Mouse (Mus musculus) adrenal gland, adult 18-20 months (tissue): ENCODE results near the gene Bbip1. TPM values are rescaled to one million over a fixed set of nuclear protein-coding genes. Genes with fewer than 3 reads are reported as not detected.
"Not testable (repeated sequence)": the region's sequence is repeated elsewhere in the genome, so short reads cannot be mapped to it uniquely, and the experiment has no call there.

Experiments used
- DNase-seq, 2 experiments: peaks; one replicate each; pipeline ENCODE4 v3.0.0; 2021 to 2022; ENCODE audit warnings: low spot score in 2 of 2
- long read RNA-seq, 2 experiments: library from polyadenylated mRNA; stranded (forward); transcript quantifications; one replicate each; pipeline ENCODE4 v2.0.0; 2021
- total RNA-seq, 2 experiments: library from RNA; stranded (reverse); gene quantifications; 1 replicate in 1 of 2; 2 replicates in 1 of 2; pipeline ENCODE4 v1.2.3; 2021

The Bbip1 gene
- total RNA-seq = 10 to 100 TPM; 21.0 to 27.3 TPM
- long read RNA-seq, experiment 1, partial matches to known transcripts = 0 of 4 reads
- long read RNA-seq, experiment 1, other reads (novel, unspliced or antisense) = 0 of 4 reads
- long read RNA-seq, experiment 2, transcript Bbip1-206 (4 exons, 662 nt) = major isoform, 11 of 24 reads
- long read RNA-seq, experiment 2, partial matches to known transcripts = 6 of 24 reads
- long read RNA-seq, experiment 2, other reads (novel, unspliced or antisense) = 4 of 24 reads

DNA sequence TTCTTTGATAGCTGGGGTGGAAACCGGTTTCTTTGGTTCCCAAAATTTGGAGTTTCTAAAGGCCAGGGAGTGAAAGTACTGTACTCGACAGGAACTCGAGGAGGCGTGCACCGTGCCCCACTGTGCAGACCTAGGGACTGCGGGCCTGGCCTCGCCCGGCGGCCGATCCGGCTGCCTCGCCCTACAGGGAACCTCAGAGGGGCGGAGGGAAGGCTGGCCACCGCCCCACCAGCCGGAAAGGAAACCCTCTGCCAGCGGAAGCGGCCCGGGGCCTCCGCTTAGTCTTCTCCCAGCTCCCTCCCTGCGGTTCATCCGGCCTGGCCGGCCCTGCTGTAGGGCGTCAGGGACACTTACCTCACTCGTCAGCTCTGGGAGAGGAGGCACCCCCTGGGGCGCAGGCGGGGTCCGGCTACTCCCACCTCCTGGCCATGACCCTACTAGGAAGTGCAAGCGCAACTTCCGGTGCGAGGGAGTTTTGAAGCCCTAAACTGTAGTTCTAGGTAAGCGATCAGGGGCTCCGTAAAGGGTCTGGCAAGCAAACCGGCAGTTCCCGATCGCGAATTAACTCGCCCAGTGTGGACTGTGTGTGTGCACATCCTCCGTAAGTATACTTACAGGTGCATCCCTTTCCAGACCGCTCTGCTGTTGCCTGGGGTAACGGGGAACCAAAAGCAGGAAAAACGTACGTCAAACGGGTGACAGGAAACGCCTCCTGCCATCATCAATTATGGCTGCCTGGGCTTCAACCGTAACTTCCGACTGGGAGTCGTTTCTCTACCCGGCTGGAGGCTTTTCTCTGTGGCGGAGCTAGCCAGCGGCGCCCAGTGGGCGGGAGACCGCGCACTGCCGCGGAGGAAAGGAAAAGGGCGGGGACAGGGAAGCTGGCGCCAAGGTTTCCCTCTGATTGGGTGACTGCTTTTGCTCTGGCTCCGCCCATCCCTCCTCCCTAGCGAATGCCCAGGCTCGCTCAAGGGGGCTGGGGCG, at the start of gene Bbip1, which contains the start of gene Shoc2:
Gene Bbip1 (minus strand): TSS at position 826 of the 984 bp plus-strand sequence.
Gene Shoc2 (plus strand): TSS at position 505 of the 984 bp plus-strand sequence.
- peak; percentile 89 to 92 for DNase-seq

DNA sequence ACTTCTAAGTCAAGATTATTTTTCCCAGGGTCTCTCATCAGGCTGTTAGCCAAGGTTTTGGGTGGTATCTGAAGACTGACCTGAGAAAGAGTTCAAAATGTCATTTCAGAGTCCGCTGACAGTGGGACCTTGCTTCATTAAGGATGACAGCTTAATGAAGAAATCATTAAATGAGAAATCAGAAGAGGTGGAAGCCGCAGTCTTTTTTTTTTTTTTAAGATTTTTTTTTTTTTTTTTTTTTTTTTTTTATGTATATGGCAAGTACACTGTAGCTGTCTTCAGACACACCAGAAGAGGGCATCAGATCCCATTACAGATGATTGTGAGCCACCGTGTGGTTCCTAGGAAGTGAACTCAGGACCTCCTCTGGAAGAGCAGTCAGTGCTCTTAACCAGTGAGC, 49.4 kb upstream of the Bbip1 start:
- DNase-seq = no peak

DNA sequence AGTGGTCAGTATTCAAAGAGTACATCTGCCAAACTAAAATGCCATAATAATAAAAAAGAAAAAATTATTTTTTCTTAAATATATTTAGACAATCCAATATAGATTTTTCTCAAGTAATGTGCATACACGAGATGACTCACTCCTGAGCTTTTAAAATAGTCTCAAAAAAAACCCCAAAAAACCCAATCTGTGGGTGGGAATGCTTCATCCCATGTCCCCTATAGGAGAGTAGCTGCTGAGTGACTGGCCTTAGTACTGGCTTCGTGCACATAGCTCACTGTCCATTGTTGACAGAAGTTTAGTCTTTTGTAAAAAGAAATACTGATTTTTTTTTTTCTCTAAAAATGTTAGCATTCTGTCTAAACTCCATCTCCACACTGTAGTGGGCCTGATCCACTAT, 46.1 kb upstream of the Bbip1 start:
- DNase-seq = no peak

DNA sequence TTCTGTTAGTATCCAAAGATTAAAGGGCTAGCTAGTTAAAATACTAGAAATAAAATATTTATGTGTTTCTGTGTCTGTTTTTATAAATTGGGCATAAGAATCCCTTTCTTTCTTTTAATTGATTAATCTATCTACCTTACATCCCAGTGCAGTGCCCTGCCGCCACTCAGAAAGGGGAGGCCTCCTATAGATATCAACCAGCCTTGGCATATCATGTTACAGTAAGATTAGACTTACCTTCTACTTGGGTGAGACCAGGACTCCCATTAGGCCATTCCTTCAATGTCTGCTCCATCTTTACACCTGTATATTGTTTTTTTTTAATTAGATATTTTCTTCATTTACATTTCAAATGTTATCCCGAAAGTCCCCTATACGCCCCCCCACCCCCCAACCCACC, 40.2 kb upstream of the Bbip1 start:
- DNase-seq = no peak

DNA sequence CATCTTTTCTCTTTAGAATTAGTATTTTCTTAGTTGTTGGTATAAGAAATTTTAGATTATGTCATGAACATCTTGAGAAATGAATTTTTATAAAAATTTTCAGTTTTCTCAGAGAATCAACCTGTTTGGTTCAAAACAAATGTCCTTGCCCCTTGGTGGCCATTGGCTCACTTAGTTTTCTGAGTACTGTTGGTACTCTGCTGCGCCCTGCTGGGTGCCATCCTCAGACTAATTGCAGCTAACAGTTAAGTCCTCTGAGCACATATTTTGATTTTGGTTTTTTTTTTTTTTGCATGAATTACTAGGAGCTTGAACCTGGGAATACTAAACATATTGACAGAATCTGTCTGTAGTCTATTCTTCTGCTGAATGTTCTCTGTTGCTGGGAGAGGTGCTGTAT, 38.9 kb upstream of the Bbip1 start:
- DNase-seq = no peak

DNA sequence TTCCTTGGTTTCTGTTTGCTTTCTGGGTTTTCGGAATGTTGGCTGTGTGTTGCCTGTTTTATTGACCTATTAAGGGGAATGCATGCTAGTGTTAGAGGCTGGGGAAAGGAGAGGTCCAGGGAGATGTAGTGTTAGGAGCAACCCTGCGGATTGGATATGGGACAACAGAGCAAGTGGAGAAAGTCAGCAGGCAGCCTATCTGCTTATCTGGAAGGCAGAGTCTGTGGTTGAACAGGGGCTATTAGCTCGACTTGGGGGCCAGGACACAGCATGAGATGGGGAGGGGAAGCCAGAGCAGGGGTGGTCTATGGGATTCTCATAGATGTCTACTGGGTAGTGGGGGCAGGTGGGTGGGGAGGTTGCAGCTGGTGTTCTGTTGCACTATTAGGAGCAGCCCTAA, 37.6 kb upstream of the Bbip1 start:
- DNase-seq = no peak

DNA sequence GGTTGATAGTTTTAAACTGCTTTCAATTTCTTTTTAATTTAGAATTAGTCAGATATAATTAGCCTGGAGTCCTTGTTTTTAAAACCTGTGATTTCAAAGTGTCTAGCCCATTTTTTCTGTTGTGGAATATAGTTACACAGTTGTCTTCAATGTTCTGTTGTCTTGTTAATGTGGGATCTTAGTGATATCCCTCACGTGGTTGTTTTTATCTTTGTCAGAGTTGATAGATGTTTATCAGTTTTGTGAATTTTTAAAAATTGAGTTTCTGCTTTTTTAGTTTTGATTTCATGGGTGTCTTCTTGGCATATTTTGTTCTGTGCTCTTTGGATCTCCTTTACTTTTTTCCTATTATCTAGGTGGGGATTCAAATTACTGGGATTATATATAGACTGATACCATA, 29.2 kb upstream of the Bbip1 start:
- DNase-seq = no peak

DNA sequence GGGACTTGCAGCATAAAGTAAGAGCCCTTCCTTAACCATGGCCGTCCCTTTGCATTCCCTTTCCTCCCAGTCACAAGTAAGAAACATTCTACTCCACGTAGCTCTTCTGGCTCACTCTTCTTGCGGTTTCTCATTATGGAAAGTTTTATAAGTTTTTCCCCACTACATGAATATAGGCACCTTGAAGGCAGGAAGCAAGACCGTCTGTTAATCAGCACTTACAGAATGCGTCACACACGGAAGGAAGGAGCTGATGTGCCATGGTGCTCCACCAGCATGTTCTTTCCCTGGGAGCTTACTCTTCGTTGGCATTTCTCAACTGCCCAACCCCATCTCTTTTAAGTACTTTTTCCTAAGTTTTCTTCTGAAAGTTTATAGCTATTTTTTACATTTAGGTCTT, 27.5 kb upstream of the Bbip1 start:
- no peak for DNase-seq

DNA sequence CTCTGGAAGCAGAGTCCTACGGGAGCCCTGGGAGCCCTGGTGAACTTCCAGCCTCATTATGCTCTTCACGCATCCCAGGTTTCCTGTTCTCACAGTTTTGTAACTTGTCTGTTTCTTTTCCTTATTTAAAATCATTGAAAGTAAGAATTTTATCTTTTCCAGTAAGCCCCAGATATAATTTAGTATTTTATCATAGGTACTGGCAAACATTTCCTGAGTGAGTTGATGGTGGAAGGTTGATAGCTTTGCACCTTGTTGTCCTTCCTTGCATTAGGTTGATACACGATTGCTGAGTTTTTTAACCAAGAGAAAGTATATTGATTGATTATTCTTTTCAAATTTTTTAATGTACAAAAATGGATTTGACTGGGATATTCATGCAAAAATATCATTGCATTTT, 24.8 kb upstream of the Bbip1 start:
- no peak for DNase-seq

DNA sequence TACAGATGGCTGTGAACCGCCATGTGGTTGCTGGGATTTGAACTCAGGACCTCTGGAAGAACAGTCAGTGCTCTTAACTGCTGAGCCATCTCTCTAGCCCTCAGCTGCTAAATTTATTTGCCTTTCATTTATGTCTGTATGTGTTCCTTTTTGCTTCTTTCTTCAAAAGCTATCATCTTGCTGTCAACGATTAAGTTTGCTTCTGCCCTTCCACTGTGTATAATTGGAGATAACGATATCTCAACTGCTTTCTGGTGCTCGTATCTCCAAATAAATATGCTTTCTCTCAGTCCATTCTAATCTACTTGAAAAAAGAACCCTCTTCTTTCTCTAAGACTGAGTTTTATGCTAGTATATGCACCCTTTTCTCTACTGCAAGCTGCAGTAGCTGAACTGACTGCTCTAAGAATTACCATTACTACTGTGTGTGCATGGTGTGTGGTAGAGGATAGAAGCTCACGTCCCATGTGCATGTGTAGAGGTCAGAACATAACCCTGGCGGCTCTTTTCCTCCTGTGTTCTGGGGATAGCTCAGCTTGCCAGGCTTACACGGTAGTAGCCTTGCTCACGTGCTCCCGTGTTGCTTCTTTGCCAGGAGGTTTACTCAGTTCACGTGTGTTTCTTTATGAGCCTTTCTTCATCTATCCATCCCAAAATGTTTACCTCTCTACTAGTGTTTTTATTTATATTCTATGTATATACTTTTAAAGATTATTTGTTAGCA, 20.6 kb upstream of the Bbip1 start:
- no peak for DNase-seq

DNA sequence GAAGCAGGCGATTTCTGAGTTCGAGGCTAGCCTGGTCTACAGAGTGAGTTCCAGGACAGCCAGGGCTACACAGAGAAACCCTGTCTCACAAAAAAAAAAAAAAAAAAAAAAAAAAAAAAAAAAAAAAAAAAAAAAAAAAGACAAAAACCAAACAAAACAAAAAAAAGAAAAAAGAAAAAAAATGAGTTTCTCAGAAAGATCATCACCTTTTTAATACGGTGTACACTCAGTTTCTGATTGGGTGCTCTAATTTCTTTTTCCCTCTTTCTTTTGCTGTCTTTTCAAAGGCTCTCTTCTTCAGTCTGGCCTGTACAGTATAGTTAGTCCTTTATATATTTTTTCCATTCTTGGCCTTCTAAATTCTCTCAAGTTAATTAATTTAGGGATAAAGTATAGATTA, 19.9 kb upstream of the Bbip1 start:
- DNase-seq = not testable (repeated sequence)

DNA sequence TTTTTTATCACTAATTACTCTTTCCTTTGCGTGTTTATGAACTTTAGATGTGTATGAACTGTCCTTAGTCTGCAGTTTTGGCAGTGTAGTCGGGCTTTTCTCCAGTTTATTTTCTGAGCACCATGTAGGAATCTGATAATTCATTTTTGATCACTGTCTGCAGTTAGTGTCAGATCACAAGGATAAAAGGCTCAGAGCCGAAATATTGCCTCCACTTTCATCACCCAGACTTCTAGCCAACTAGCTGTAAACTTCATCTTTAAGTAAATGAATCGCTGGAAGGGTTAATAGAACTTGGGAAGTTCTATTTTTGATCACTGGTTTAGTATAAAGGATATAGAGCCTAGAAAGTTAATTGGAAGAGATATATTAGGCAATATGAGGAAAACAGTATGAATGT, 18.1 kb upstream of the Bbip1 start:
- DNase-seq = no peak

DNA sequence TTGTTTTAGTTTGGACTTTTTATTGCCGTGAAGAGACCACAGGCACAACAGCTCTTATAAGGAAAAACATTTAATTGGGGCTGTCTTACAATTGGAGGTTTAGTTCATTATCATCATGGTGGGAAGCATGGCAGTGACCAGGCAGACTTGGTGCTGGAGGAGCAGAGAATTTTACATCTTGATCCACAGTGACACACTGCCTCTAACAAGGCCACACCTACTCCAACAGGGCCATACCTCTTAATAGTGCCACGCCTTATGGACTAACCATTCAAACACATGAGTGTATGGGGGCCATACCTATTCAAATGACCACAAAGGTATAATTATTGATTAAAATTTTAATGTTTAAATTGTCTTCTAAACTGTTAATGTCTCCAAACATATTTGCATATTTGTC, 13.1 kb upstream of the Bbip1 start:
- DNase-seq = no peak

DNA sequence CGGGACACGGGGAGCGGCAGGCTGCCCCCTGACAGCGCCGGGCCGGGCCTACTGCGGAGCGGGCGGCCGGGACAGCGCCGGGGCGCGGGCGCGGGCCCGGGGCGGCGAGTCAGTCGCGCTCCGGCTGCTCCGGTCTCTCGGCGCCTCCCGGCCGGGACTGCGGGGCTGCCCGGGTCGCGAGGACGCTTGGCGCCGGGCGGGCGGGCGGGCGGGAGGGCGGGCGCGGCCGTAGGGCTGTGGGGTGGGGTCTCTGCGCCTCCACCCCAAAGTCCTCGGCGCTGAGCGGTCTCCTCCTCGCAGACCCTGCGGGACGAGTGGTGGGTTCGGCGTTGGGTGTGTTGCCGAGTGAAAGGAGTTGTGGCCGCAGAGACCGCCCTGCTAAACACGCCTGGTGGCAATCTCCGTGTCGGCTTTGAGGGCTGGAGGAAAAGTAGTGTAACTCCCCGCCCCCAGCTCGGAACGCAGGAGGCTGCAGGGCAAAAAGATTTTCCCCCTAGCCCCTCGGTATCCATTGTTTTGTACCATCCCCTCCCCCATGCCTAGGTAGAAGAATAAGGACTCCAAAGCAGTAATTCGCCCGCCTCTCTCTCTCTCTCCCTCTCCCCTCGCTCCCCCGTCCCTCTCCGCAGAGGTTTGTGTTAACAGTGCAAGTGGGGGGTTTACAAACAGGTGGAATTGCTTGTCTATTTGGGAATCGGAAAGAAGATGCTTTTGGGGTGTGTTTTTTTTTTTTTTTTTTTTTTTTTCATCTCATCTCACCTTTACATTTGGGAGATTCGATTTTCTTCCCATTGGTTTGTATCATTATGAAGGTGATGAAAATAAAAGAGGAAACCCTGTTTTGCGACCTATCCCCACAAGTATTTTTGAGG, 980 bp upstream of the Bbip1 start:
- DNase-seq = peak; percentile 37 to 46

DNA sequence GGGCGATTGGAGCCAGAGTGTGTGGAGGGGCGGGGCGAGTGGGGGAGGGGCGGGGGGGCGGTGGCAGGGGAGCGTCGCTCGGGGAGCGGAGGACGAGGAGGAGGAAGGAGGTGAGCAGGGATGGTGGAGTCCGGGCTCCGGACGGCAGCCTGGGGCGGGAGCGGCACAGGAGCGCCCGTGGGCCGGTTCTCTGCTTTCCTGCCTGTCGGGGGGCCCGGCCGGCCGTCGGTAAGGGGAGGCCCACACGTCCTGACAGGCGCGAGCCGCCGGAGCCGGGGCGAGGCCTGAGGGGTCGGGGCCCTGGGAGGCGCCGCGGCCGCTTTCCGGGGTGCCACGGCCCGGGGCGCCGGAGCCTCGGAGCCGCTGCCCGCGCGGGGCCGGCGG, 351 bp upstream of the Bbip1 start:
- DNase-seq = no peak

DNA sequence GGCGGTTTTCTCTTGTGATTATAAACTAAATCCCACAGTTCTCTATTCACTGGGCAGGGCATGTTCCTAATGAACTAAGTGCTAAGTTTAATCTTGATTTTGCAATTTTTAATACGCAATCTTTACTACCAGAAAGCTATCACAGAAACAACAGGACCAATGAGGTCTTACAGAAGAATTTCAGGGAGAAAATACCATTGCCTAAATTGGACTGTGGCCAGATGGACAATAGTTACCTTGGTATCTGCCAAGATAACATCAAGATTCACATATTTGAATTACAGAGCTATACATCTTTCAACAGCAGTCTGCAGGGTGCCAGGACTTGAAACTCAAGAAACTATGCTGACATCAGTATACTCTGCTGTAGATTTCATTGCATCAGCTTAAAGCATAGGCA, 2.1 kb downstream of the Bbip1 start:
- no peak for DNase-seq

DNA sequence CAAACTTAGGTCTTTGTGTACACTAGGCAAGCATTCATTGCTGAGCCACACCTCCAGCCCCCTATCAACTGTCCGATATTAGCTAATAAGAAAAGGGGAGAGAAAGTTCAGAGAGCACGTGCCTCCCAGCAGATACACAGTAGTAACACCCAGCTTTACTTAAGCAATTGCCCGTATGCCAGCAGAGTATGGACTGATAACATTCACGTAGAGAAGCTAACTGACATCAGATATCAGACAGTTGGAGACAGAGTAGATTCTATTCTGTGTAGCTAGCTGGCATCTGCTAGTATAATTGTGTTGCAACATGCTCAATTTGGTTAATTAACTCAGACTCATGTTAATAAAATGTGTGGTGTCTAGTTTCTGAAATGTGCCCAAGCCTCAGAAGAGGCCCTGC, 3.3 kb downstream of the Bbip1 start:
- no peak for DNase-seq

DNA sequence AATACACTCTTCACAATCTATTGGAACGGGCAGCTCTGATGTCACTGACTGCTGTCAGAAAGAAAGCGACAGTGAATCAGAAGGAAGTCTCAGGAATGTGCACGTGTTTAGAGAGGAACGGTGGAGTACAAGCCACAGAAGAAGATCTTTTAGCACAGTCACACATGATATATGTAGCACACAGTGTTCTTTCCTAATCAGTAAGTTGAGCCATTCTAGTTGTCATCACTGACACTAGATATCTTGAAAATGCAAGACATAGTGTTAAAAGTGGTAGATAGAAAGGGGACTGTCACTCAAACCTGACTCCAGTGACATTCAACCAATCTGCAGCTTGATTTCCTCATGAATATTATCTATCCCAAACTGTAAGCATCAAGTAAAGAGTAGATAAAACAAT, 5.0 kb downstream of the Bbip1 start:
- no peak for DNase-seq

DNA sequence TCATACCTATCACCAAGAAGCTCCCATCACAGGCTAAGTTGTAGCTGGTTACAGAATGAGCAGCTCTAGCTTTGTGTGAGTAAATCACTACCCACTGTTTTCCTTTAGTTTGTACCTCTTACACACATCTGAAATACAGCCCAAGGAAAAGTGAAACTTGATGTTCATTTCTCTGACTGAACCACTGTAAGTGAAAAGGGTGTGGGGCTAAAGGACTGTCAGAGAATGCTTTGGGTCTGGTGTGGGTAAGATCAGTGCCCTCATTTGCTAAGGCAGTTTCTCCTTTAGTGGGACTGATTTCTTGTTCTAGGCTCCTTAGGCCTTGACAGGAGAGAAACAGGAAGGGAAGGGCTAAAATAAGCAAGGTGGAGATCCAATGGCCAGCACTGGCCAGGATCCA, 10.4 kb downstream of the Bbip1 start:
- no peak for DNase-seq

DNA sequence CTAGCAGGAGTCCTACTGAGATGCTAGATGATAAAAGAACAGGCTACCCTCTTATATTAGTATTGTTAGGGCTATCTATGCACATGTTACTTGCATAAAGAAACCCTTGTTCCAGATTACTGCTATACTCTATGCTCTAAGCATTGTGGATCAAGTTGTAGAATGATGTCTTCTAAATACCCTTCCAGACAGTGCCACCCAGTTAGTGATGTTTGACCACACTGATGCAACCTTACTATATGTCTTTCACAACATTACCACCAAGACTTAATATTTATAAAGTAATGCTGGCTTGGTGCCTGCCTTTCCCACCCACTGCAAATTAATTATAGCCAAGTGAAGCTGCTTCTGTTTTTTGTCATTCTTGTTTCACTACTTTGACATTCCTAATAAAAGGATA, 11.4 kb downstream of the Bbip1 start:
- DNase-seq = no peak

DNA sequence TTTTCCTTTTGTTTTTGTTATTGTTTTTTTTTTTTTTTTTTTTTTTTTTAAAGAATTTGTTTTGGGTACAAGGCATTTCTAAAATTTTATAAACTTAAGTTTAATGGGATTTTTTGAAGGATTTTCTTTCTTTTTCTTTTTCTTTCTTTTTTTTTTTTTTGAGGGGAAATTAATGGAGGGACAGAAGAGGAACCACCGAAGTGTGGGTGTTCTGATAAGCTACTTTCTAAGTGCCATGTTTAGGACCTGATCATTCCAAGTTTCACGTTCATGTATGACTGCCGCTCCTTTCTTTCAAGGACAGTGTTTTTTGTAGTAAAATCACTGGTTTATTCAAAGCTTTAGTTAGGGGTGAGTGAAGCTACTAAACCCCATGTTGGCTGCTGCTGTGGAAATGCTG, 15.2 kb downstream of the Bbip1 start:
- no peak for DNase-seq
